Mouse (Mus musculus) kidney, postnatal 25 days (tissue): ENCODE data around the gene Zbed4.

Experiments used
- DNase-seq, 2 experiments: peaks; one replicate each; pipeline ENCODE4 v3.0.0; 2021; ENCODE audit warnings: mixed read lengths in 2 of 2

Gene Zbed4

GRCm38 (mm10) chr15:88751564-88752402 is at the start of gene Zbed4:
Gene Zbed4, plus strand, starts transcription at chr15:88751660.
- peak; percentile 42 to 61 for DNase-seq

- DNase-seq, result peak in 1 of 2 experiments; percentile 38
Observed at GRCm38 (mm10) chr15:88702501-88702900, 49.0 kb upstream of the Zbed4 start.

GRCm38 (mm10) chr15:88704284-88704683 is 47.2 kb upstream of the Zbed4 start:
- DNase-seq, result peak; percentile 42 to 72

GRCm38 (mm10) chr15:88706320-88706719 is 45.1 kb upstream of the Zbed4 start:
- DNase-seq, result no peak

- peak in 1 of 2 experiments; percentile 54 for DNase-seq
Observed at GRCm38 (mm10) chr15:88706987-88707386, 44.5 kb upstream of the Zbed4 start.

- DNase-seq, result no peak
Observed at GRCm38 (mm10) chr15:88708204-88708603, 43.3 kb upstream of the Zbed4 start.

GRCm38 (mm10) chr15:88708657-88709511 is 42.6 kb upstream of the Zbed4 start:
- DNase-seq, result no peak

DNA sequence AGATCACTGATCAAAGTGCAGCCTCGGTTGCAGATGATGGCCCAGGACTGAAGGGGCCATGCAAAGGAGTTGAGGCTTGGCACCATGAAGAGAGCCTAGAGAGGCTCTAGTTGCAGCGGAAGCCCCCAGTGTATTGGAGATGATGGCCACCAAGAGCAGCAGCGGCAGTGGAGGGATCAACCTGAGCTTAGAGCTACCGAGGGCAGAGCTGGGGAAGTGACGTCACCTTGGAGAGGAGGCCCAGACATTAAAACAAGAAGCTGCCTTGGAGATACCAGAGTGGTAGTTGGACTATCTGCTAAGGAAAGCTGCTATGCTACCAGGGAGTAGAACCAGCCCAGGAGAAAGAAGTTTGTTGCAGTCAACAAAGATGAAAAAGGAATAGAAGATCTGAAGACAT is 41.6 kb upstream of the Zbed4 start:
- no peak for DNase-seq

GRCm38 (mm10) chr15:88712501-88712900 is 39.0 kb upstream of the Zbed4 start:
- no peak for DNase-seq

- no peak for DNase-seq
Observed at GRCm38 (mm10) chr15:88714021-88714589, 37.4 kb upstream of the Zbed4 start.

GRCm38 (mm10) chr15:88716350-88716749 is 35.1 kb upstream of the Zbed4 start:
- peak in 1 of 2 experiments; percentile 55 for DNase-seq

DNA sequence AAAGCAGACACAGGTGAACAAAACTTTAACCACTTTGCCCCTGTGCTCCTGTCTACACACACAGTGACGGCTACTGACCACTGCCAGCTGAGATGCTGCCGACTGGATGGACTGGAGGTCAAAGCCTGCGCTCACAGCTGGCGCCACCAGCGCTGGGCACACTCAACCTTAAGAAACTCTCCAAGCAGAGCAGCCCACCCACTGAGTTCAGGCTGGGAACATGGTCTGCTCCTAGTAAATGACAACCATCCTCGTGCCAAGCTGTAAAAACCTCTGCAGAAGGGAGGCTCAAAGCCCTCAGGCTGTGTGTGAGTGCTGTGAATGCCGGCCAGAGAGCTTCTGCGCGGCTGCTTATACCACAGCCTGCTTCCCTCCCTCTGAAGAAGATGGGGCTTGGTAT is 34.2 kb upstream of the Zbed4 start:
- DNase-seq, result peak in 1 of 2 experiments; percentile 56

- DNase-seq, result no peak
Observed at GRCm38 (mm10) chr15:88723205-88723604, 28.3 kb upstream of the Zbed4 start.

GRCm38 (mm10) chr15:88724311-88724710 is 27.1 kb upstream of the Zbed4 start:
- DNase-seq, result no peak

DNA sequence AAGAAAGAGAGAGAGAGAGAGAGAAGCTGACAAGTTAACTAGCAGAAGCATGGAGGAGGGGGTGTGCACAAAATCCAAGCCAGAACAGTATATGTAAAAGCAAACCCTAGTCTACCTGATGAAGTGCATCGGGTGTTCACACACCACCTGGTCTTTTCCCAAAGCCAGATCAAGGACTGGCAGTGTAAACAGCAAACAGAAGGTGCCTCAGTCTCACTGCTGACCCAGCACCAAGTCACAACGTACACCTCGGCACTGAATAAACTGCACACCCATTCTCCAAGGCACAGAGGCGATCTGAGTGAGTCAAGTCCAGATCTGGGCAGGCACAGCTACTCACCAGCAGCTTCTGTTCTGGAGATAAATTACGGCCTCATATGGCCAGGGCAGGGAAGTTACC is 26.4 kb upstream of the Zbed4 start:
- no peak for DNase-seq

DNA sequence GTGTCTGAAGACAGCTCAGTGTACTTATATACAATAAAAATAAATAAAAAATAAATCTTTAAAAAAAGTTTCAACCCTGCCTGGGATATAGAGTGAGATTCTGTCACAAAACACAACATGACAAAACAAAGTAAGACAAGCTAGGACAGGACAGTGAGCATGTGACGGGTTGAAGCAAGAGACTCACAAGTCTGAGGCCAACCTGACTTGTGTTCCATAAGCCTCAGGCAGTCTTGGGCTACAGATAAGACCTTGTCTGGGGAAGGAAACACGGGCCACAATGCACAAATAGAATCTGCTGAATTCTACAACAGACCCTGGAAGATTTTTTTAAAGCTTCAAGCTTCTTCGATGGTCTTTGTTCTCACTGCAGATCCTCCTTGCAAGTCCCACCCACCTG is 24.3 kb upstream of the Zbed4 start:
- DNase-seq, result no peak

GRCm38 (mm10) chr15:88730717-88731116 is 20.7 kb upstream of the Zbed4 start:
- no peak for DNase-seq

DNA sequence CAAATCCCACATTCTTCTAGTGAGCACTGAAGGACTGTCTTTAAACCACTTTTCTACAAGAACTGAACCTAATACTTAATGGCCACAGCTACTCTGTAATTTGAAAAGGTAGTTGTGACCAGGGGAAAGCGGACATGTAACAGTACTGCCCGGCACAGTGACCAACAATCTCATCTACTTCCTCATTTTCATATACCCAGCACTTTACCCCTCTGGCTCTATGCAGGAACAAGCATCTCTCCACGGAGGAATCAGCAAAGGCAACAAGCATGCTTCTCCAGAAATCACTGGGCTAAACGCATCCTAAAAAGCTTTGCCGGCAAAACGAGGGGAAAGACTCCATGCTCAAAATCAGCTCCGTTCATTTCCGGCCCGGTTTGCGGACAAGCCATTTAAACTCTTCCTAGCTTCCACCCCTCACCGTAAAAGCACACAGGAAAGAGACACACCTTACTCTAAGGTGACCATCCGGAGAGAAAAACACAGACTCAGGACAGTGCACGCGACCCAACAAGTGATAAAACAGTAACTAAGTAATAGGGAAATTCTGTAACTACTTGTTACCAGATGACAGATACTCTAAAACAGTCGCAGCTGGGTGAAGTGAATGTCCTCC is 18.9 kb upstream of the Zbed4 start:
- DNase-seq, result no peak

DNA sequence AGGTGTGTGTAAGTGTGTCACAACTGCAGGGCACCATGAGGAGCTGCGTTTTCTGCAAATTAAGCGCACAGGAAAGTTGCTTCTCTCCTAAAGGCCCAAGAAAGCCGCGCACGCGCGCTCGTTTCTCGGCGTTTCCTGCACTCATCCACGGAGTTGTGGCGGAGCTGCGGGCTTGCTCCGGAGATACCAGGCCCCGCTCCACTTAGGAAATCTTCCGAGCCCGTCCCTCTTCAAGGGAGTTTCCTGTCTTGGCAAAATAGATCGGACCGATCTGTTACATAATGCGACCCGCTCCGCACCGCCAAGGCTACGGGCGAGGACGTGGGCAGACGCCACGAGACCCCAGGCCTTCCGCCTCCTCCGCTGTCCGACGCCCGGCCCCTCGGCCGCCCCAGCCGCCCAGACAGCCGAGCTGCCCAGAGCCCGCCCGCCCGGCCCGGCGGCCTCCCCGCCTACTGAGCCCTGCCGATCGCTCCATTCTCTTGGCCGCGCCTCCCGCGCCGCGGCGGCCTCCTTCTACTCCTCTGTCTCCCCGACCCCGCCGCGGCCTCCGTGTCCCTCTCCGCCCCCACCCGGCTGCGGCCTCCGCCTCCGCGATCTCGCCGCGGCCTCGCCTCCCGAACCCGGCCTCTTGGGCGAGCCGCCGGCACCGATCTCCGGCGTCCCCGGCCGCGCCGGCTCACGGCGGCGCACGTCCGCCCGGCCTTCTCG is 18.3 kb upstream of the Zbed4 start:
- peak; percentile 81 to 85 for DNase-seq

DNA sequence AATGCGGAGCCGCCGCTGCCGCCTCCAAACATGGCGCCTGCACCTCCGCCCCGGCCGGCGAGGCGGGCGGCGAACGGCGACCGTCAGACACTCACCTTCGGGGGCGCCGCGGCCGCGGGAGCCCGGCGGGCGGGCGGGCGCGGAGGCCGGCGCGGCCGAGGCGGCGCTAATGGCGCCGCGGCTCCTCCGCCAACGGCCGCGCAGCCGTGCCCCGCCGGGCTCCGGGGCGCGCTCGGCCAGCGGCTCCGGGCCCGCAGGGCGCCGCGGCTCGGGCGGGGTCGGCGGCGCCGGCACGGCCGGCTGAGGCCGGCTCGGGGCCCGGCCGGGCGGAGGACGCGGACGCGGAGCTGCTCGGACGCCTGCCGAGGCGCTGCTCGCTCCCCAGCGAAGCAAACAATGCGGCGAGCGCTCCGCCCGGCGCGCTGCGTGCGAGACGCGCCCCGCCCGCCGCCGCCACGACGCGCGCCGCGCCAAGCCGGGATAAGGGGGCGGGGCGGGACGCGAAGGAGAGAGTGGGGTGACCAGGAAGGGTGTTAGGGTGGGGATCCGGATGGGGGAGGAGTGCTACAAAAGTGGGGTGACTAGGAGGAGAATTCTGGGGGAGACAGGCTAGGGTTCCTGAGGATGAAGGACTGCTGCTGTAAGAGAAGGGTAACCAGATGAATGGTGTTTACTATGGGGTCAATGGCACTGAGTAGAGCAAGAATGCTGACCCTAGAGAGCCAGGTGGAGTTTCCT is 17.5 kb upstream of the Zbed4 start, which contains the start of gene Brd1:
Gene Brd1 (minus strand): TSS at position 400 of the 738 bp plus-strand sequence.
- DNase-seq, result peak; percentile 85 to 92

DNA sequence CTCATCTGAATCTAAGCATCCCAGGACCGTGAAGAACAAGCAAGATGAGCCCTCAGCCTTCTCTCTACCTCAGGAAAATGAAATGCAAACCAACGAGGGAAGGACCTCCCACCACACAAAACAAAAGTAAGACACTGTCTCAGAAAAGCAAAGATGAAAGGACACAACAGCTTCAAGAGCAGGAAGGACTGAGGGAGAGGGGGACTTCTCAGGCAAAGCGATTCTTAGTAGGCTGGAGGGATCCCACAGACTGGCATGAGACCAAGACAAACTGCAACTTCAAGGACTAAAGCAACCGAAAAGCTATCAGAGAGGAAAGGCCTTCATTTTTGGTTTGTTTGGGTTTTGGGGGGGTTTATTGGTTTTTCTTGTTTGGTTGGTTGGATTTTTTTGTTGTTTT is 15.3 kb upstream of the Zbed4 start:
- peak in 1 of 2 experiments; percentile 8 for DNase-seq
